Mouse (Mus musculus) cerebellum, adult 9-11 months (tissue): ENCODE results near the gene Rbpms2.
"Not testable (repeated sequence)": the region's sequence is repeated elsewhere in the genome, so short reads cannot be mapped to it uniquely, and the experiment has no call there.

Experiments used
- DNase-seq: peaks from one replicate; pipeline ENCODE4 v3.0.0; 2022

Rbpms2 gene

GRCm38 (mm10) chr9:65657218-65657617 lies 27.8 kb downstream of the Rbpms2 start:
- DNase-seq, result no peak

GRCm38 (mm10) chr9:65661029-65661428 lies 31.6 kb downstream of the Rbpms2 start:
- no peak for DNase-seq

- no peak for DNase-seq
Measured at GRCm38 (mm10) chr9:65661493-65661892, 32.0 kb downstream of the Rbpms2 start.

- DNase-seq, result no peak
Measured at GRCm38 (mm10) chr9:65664163-65664562, 34.7 kb downstream of the Rbpms2 start.

GRCm38 (mm10) chr9:65666042-65666441 lies 36.6 kb downstream of the Rbpms2 start:
- DNase-seq, result peak; percentile 57

- no peak for DNase-seq
Measured at GRCm38 (mm10) chr9:65667701-65668100, 38.3 kb downstream of the Rbpms2 start, which contains the start of gene Oaz2. TSS of gene Oaz2 (plus strand) at chr9:65668001.

DNA sequence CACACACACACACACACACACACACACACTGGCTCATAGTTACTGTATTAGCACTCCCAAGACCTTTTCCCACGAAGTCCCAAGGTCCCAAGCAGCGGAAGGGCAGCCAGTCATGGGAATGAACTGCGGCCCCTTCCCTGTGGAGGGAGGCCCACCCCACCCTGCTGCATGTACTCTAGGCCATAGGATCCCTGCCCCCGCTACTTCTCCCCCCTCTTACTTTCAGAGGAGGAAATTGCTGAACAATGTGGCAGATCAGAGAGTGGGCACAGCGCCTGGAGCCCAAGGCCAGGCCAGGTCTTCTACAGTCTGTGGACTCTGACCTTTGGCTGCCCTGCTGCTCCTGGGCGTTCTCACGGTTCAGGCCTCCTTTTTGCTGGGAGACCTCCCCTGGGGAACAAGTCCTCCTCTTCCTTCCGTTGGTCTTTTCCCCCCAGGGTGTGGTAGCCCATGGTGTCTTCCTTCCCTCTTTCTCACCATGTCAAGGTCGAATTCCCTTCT lies 42.0 kb downstream of the Rbpms2 start:
- DNase-seq, result no peak

GRCm38 (mm10) chr9:65672996-65673395 lies 43.5 kb downstream of the Rbpms2 start:
- DNase-seq, result no peak

DNA sequence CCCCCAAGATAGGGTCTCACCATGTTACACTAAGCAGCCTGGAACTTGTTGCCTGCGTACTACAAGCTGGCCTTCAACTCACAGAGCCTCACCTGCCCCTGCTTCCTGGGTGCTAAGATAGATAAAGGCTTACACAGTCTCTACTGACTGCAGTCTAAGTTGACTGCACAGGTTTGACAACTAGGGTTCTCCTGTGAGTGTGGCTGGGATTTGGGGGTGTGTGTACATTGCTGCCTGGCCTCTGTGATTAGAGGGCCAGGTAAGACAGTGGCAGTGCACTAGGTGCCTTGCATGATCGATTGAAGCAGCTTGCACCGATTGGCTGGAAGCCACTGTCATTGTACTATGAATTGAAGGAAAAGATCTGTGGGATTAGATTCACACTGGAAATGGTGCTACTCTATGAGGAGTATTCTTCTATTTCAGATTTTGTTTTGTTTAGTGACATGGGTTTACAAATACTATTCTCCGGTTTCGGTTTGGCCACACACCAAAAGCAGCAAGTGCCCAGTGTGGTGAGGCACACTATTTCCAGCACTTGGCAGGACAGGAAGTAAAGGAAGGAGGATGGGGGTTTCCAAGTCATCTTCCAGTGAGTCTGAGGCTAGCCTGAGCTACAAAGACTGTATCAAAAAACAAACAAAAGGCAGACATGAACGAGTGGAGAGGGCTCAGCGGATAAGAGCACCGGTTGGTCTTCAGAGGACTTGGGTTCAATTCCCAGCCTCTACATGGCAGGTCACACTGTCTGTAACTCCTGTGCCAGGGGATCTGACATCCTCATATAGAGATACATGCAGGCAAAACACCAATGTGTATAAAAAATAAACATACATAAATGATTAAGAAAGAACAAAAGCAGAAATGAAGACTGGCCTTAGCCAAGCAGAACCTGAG lies 46.3 kb downstream of the Rbpms2 start:
- peak; percentile 48 for DNase-seq

DNA sequence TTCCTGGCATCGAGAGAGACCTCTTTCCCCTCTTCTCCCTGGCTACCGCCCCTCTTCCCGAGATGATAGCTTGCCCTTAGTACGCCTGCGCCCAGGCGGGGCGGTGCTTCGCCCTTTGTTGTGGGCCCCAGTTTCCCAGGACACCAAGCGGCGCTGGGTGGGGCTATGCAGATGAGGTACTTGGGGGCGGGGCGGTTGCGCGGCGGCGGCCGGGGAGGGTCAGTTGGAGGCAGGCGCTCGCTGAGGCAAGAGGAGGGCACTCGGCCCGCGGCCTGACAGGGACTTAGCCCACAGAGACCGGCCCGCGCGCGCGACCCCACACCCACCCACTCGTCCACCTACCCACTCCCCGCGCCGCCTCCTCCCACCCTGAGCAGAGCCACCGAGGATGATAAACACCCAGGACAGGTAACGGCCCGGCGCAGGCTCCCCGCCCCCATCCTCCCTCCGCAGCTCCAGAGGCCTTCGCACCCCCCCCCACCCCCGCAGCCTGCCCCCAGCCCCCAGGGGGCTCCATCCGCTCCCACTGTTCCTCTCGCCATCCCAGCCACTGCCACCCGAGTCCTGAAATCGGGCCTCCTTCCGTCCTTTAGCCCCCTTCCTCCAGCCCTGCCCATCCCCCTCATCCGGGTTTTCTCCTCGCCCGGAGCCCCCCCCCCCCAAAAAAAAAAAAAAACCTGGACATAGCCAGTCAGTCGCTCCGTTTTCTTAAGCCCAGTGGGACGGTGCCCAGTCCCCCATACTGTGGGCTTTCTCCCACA lies 47.1 kb downstream of the Rbpms2 start:
- DNase-seq, result peak; percentile 97

DNA sequence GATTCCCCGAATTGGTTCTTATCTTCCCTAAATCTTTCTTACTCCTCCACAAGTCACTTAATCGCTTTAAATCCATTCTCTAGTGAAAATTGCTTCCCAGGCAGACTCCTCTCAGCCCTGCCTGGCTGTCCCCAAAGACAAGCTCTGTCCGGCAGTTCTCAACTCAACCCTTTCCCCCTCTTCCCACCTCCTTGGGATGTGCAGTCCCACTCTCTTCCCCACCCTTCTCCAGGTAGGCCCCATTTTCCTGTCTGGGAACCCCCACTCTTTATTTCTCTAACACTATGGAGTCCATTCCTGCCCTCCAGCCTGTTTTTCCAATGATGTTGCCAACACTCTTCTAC lies 47.6 kb downstream of the Rbpms2 start:
- DNase-seq, result peak; percentile 36

- peak; percentile 41 for DNase-seq
Measured at GRCm38 (mm10) chr9:65679181-65679761, 49.8 kb downstream of the Rbpms2 start.

DNA sequence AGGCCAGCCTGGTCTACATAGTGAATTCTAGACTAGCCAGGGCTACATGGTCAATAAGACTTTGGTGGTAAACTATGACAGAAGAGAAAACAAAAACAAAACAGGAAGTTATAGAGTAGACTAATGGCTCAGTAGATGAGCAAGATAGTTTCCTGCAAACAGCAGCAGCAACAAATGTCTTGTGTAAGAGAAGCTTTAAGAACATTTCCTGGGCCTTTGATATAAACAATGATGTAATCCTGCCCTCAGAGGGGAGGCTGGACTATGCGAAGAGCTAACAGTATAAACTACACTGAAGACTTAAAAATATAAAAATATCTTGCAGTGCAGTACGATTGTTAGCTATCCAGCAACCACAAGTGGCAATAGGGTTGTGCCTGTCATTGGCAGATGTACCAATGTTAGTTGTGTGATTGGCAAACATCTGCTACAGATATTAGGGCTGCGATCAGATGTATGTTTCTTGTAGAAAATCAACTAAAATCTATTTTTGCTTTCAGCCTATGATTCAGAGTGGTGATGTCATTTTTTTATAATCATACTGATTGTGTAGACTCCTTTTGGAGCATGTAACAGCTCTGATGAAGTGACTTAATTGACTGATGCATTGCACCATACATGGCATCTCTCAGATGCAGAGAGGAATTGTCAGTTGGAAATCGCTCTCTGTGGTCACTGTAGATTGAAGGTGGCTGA lies 51.6 kb downstream of the Rbpms2 start:
- DNase-seq, result no peak

DNA sequence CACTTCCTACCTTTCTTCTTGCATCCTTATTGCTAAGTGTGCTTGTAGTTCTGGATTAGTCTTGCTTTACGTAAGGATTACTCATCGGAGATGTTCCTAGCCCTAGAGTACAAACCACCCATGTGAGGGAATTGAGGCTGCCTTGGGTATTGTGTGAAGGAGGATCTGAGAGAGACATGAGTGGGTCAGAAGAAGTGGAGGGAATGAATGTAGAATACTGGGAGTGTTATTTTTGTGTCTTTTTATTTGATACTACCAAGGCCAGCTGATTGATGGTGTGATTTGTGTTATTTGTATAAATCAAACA lies 52.1 kb downstream of the Rbpms2 start:
- DNase-seq, result no peak

GRCm38 (mm10) chr9:65682183-65682582 lies 52.7 kb downstream of the Rbpms2 start:
- no peak for DNase-seq

DNA sequence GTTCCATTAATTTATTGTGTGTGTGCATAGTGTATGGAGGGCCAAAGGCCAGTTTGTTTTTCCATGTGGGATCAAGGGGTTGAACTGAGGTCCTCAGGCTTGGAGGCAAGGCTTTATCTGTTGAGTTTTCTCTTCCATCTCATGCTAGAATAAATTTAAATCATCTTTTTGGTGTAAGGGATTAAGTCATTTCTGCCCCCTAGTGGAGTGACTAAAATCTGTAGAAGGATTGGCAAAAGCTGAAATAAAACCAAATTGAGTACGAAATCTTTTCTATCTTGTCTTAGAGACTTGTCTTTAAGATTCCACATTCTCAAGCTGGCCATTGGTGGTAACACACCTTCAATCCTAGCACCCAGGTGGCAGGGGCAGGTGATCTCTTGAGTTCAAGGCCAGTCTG lies 53.5 kb downstream of the Rbpms2 start:
- no peak for DNase-seq

GRCm38 (mm10) chr9:65684704-65685103 lies 55.3 kb downstream of the Rbpms2 start:
- no peak for DNase-seq

GRCm38 (mm10) chr9:65689869-65690268 lies 60.4 kb downstream of the Rbpms2 start:
- not testable (repeated sequence) for DNase-seq

- DNase-seq, result no peak
Measured at GRCm38 (mm10) chr9:65692466-65692865, 63.0 kb downstream of the Rbpms2 start.

GRCm38 (mm10) chr9:65692959-65693603 lies 63.6 kb downstream of the Rbpms2 start:
- DNase-seq, result no peak

DNA sequence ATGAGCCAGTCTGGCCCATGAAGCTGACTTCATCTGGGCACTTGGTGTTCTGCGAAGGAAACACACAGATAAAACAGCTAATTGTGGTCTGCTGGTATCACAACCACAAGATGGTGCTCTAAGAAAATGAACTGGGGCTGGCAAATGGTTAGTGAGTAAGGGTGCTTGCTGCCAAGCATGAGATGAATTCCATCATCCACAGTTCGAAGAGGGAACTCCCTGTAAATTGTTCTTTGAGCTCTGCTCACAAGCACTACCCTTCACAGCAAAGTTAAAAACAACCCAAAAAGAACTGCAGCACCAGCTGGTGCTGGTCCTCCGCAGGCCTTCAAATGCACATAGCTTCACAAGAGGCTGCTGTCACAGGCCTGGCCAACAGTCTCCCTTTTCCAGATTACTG lies 66.2 kb downstream of the Rbpms2 start:
- DNase-seq, result peak; percentile 66

GRCm38 (mm10) chr9:65696337-65696736 lies 66.9 kb downstream of the Rbpms2 start:
- peak; percentile 45 for DNase-seq

DNA sequence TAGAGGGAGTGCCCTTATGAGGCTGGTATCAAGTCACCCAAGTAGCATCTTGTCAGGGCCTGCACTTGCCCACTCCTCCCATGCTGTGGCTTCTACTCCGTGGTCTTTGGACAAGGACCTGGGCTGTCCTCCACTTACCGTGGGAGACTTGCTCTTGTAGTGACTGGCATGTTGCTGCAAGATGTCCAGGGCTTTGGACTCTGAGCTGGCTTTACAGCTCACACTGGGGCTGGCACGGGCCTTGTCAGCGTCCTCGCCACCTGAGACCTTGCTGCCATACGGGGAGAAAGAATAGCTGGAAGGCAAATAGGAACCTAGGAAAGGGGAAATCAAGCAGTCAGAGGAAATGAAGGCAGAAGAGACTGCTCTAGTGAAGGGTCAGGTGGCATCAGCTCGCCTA lies 67.9 kb downstream of the Rbpms2 start:
- DNase-seq, result no peak
